Mouse (Mus musculus) lung, postnatal 0 days (tissue): ENCODE data around the gene Ppm1j.

Experiments
- CTCF ChIP-seq: IDR thresholded peaks from 2 replicates; pipeline ENCODE4 v1.5.1; 2016; ENCODE audit warnings: antibody characterized with exemption, mild to moderate bottlenecking
- EP300 ChIP-seq: IDR thresholded peaks from 2 replicates; pipeline ENCODE4 v1.6.1; 2016; ENCODE audit warnings: antibody characterized with exemption, mild to moderate bottlenecking, control low read depth

DNA sequence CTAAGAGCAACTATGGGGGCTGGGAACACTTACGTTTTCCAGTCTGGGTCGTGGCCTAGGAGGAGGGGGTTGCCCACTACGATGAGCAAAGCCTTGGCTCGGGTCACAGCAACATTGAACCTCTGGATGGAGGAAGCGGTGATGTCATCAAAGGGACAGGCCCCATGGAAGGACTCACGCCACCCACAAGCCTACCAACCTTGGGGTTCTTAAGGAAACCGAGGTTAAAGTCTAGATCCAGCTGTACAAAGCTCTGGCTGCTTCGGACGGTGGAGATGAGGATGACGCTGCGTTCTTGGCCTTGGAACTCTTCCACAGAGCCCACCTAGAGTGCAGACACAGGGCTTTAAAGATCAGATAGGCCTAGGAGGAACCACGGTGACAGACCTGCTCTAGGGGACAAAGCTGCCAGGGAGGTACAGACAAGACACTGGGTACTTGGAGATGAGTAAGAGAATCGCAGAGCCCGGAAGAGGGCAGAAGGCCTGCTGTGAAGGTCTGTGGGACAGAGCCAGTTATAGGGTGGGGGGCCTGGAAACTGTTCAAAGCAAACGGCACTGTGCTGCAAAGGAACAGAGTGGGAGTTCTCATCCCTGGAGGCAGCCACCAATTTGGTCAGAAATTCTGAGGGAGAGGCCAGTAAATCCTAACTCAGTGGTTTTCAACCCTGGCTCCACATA, 14.9 kb downstream of the Ppm1j start:
- TF ChIP-seq EP300 (no peak), CTCF (no peak)
